Mouse (Mus musculus) embryonic facial prominence, embryonic 13.5 days (tissue): ENCODE measurements around the gene Eef1akmt2. TPM values are rescaled to one million over a fixed set of nuclear protein-coding genes. Genes with fewer than 3 reads are reported as not detected.

Experiments used
- ATAC-seq: fragments of 200-750 bp; cut with Nextera tagmentation; 2 replicates; pipeline ENCODE4 v1.8.0; 2017; ENCODE audit warnings: low read depth; ENCODE audit not compliant: insufficient number of reproducible peaks, insufficient read depth, low FRiP score, low TSS enrichment
- H3K27ac ChIP-seq: fragments of 300-500 bp; sonication (generic); 2 replicates; pipeline ENCODE4 v1.5.1; 2015; ENCODE audit warnings: moderate library complexity, mild to moderate bottlenecking, inconsistent platforms
- H3K27me3 ChIP-seq: fragments of 300-500 bp; sonication (generic); 2 replicates; pipeline ENCODE4 v1.6.1; 2015; ENCODE audit warnings: mild to moderate bottlenecking, inconsistent platforms
- H3K36me3 ChIP-seq: fragments of 300-500 bp; sonication (generic); 2 replicates; pipeline ENCODE4 v1.6.1; 2015; ENCODE audit warnings: mild to moderate bottlenecking, inconsistent platforms
- H3K4me1 ChIP-seq: fragments of 300-500 bp; sonication (generic); 2 replicates; pipeline ENCODE4 v1.6.1; 2015; ENCODE audit warnings: inconsistent platforms
- H3K4me2 ChIP-seq: fragments of 300-500 bp; sonication (generic); 2 replicates; pipeline ENCODE4 v1.6.1; 2015; ENCODE audit warnings: moderate library complexity, mild to moderate bottlenecking, inconsistent platforms
- H3K4me3 ChIP-seq: fragments of 300-500 bp; sonication (generic); 2 replicates; pipeline ENCODE4 v1.5.1; 2015; ENCODE audit warnings: mild to moderate bottlenecking, inconsistent platforms
- H3K9ac ChIP-seq: fragments of 300-500 bp; sonication (generic); 2 replicates; pipeline ENCODE4 v1.6.1; 2015; ENCODE audit warnings: mild to moderate bottlenecking, inconsistent platforms
- H3K9me3 ChIP-seq: fragments of 300-500 bp; sonication (generic); 2 replicates; pipeline ENCODE4 v1.6.1; 2016; ENCODE audit warnings: inconsistent platforms
- WGBS: fragments of 180-500 bp; shearing (Covaris S2); methylation state at CpG from one replicate; pipeline ENCODE4 v1.1.7; 2015; ENCODE audit warnings: mixed read lengths; 5-methylcytosine and 5-hydroxymethylcytosine counted together
- polyA plus RNA-seq: library from polyadenylated mRNA; unstranded; fragments of >200 nt; fragmentation: Nextera tagmentation; extraction: Ambion mirVana; gene quantifications from 2 replicates; pipeline ENCODE4 v1.2.1, GENCODE M21; 2015

Gene Eef1akmt2
- polyA plus RNA-seq, 1 experiment from 2014 or later = 80.1 TPM

DNA sequence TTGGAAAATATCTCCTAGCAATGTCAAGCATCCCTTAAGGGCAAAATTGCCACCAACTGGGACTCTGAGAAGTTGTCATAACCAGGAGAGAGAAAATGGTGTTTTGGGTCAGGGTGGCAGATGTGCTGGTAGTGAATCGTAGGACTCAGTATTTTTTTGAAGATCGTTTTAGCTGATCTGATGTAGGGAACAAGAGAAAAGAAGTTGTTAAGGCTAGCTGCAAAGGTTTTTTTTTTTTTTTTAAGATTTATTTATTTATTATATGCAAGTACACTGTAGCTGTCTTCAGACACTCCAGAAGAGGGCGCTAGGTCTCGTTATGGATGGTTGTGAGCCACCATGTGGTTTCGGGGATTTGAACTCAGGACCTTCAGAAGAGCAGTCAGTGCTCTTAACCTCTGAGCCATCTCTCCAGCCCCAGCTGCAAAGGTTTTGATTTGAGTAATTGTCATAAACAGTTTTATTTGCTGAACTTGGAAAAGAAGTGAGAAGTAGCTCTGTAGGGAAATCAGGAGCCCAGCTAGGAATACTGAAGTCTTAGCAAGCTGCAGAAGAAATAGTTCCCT is 5.7 kb upstream of the Eef1akmt2 start:
- Histone ChIP-seq H3K4me2 (no peak overlapping the region), H3K27ac (no peak overlapping the region), H3K4me3 (no peak overlapping the region), H3K9ac (no peak overlapping the region), H3K4me1 (peaks cover 13% of the 10 kb centered on the region), H3K9me3 (no peaks in the 10 kb centered on the region), H3K27me3 (no peaks in the 10 kb centered on the region), H3K36me3 (no peaks in the 10 kb centered on the region)
- 70% methylated on average over 5 of the region's 5 CpGs for WGBS
- no peak for ATAC-seq

DNA sequence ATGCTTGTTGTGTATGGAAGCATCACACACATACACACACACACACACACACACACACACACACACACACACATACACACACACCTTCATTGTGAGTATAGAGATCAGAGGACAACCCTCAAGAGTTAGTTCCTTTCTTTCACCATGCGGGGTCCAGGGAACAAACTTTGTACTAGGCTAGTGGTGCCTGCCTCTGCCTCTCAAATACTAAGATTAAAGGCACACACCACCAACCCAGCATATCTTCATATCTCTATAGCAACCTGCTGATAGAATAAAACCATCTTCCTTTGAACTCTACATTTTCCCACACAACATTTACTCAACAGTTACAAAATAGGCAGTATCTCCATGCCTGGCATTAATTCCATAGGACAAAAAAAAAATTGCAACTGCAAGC is 3.6 kb upstream of the Eef1akmt2 start:
- H3K36me3 ChIP-seq = no peaks in the 10 kb centered on the region
- no peak overlapping the region for H3K27ac ChIP-seq
- H3K4me3 ChIP-seq = no peak overlapping the region
- no peak overlapping the region for H3K4me2 ChIP-seq
- H3K9ac ChIP-seq = no peak overlapping the region
- ATAC-seq = no peak
- H3K9me3 ChIP-seq = no peaks in the 10 kb centered on the region
- H3K4me1 ChIP-seq = peaks cover 18% of the 10 kb centered on the region
- WGBS = 61% methylated on average over 1 of the region's 1 CpGs
- no peaks in the 10 kb centered on the region for H3K27me3 ChIP-seq

DNA sequence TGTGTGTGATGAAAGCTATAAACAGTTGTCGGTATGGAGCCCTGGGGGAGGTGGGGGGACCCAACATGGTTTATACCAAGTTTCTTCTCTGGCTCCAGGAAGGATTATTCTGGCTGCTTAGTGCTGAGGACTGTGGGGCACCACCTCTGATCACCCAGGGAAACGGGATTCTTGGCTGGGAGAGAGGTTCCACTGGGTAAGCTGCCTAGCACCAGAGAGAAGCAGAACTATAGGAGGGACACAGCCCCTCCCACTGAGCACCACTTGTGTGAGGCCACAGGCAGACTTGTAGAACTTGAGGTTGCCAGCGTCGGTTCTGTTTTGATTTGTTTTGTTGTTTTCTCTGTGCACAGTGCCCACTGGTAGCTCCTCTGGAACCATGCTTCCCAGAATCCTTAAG is 1.5 kb upstream of the Eef1akmt2 start:
- no peak for ATAC-seq

DNA sequence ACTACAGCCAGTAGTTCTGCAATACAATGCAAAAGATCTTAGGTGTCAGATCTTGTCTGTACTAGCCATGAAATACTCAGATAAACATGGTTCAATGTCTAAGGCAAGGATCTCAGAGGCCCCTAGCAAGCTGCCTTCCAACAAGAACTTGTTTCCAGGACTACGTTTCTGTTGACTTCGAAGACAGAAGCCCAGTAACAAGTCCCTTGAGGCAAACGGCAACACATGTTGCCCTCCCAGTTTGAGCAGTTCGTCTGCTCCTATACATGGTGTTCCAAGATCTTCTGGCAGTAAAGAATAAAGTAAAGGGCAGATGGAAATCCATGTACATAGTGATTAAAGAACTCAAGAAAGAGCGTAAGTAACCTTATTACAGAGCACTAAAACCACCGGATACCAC is 888 bp upstream of the Eef1akmt2 start:
- no peak overlapping the region for H3K4me2 ChIP-seq
- no peaks in the 10 kb centered on the region for H3K9me3 ChIP-seq
- no peak overlapping the region for H3K27ac ChIP-seq
- no peak for ATAC-seq
- H3K4me1 ChIP-seq = peaks cover 11% of the 10 kb centered on the region
- H3K27me3 ChIP-seq = no peaks in the 10 kb centered on the region
- WGBS = 66% methylated on average over 6 of the region's 6 CpGs
- H3K4me3 ChIP-seq = no peak overlapping the region
- H3K9ac ChIP-seq = no peak overlapping the region
- peaks cover 22% of the 10 kb centered on the region for H3K36me3 ChIP-seq

More for the DNA sequence above, 1.5 kb upstream of the Eef1akmt2 start:
- no peaks in the 10 kb centered on the region for H3K27me3 ChIP-seq
- peaks cover 11% of the 10 kb centered on the region for H3K4me1 ChIP-seq
- H3K9me3 ChIP-seq = no peaks in the 10 kb centered on the region
- H3K27ac ChIP-seq = no peak overlapping the region
- H3K4me3 ChIP-seq = no peak overlapping the region
- H3K36me3 ChIP-seq = peaks cover 16% of the 10 kb centered on the region
- H3K9ac ChIP-seq = no peak overlapping the region
- H3K4me2 ChIP-seq = no peak overlapping the region
- 54% methylated on average over 4 of the region's 4 CpGs for WGBS

DNA sequence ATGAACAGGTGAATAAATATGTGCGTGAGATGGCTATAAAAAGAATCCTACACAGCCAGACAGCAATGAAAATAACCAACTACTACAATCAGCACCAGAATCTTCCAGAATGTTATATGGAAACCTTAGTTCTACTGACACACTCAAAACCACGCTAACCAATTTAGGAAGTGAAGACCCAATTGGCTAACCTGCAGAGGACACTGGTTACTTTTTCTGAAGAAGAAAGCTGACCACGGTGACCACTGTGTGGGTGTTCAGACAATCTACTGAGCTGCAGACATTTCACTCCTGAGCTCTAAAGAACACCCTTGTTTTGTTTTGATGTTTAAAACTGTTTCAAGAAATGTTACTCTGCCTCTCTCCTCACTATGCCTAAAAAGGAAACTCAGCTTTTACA is 9.3 kb downstream of the Eef1akmt2 start:
- Histone ChIP-seq H3K4me2 (no peak overlapping the region), H3K9me3 (no peaks in the 10 kb centered on the region), H3K36me3 (peaks cover 57% of the 10 kb centered on the region), H3K4me3 (no peak overlapping the region), H3K4me1 (no peaks in the 10 kb centered on the region), H3K27ac (no peak overlapping the region), H3K27me3 (no peaks in the 10 kb centered on the region), H3K9ac (no peak overlapping the region)
- no peak for ATAC-seq
- WGBS = 95% methylated on average over 3 of the region's 3 CpGs

DNA sequence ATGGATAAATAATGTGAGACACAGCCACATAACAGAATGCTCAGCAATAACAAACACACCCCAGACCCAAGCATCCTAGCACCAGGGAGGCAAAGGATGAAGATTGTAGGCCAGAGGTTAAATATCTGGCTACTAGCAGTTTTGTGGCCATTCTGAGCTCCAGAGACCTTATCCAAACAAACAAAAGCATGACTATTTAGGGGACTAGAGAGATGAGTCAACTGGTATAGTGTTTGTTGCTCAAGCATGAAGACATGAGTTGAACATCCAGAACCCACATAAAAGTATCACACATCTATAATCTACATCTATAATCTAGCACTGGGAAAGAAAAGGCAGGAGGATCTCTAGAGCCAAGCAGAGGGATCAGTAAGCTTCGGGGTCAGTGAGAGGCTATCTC is 10.0 kb downstream of the Eef1akmt2 start:
- H3K27ac ChIP-seq = no peak overlapping the region
- no peaks in the 10 kb centered on the region for H3K9me3 ChIP-seq
- H3K36me3 ChIP-seq = peaks cover 53% of the 10 kb centered on the region
- no peak for ATAC-seq
- no peak overlapping the region for H3K4me2 ChIP-seq
- no peaks in the 10 kb centered on the region for H3K27me3 ChIP-seq
- 94% methylated on average over 1 of the region's 1 CpGs for WGBS
- H3K4me3 ChIP-seq = no peak overlapping the region
- H3K4me1 ChIP-seq = no peaks in the 10 kb centered on the region
- no peak overlapping the region for H3K9ac ChIP-seq

DNA sequence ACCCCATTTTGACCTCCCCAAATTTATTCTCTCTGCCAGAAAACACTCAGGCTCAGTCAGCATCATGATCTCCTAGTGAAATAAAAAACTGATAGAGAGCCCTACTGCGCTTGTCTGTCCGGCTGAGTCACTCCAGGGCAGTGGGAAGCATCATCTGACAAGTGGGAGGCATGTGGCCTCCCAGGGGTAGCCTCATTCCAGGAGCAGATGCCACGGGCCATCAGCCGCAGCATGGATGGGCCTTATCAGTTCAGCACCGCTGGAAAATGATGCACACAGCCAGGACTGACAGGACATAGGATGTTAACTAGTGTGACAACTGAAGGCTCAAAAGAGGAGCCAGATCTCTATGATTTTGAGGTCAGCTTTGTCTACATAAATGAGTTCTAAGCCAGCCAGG is 11.2 kb downstream of the Eef1akmt2 start:
- H3K36me3 ChIP-seq = peaks cover 51% of the 10 kb centered on the region
- 83% methylated on average over 5 of the region's 5 CpGs for WGBS
- H3K9ac ChIP-seq = no peak overlapping the region
- no peaks in the 10 kb centered on the region for H3K9me3 ChIP-seq
- ATAC-seq = no peak
- H3K4me1 ChIP-seq = no peaks in the 10 kb centered on the region
- no peak overlapping the region for H3K4me3 ChIP-seq
- H3K27ac ChIP-seq = no peak overlapping the region
- H3K4me2 ChIP-seq = no peak overlapping the region
- no peaks in the 10 kb centered on the region for H3K27me3 ChIP-seq

DNA sequence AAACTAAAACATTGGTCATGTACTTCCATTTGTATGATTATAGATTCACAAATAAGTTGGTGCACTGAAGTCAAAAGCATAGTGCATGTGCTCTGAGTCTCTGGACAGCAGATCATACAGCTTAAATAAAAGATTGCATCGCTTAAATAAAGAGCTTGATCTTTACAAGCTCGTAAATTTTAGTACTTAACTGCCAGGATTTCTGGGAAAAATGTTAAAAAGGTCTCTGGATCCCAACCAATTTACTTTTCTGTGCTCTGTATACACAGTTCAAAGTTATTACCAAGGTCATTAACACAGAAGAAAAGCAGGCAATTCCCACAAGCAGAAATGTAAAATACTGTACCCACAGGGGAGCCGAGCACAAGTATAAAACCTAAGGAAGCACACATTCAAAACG is 21.5 kb downstream of the Eef1akmt2 start:
- Histone ChIP-seq H3K4me2 (no peak overlapping the region), H3K9ac (no peak overlapping the region), H3K9me3 (no peaks in the 10 kb centered on the region), H3K36me3 (peaks cover 48% of the 10 kb centered on the region), H3K4me1 (no peaks in the 10 kb centered on the region), H3K4me3 (no peak overlapping the region), H3K27me3 (no peaks in the 10 kb centered on the region), H3K27ac (no peak overlapping the region)
- 88% methylated on average over 4 of the region's 4 CpGs for WGBS
- ATAC-seq = no peak

DNA sequence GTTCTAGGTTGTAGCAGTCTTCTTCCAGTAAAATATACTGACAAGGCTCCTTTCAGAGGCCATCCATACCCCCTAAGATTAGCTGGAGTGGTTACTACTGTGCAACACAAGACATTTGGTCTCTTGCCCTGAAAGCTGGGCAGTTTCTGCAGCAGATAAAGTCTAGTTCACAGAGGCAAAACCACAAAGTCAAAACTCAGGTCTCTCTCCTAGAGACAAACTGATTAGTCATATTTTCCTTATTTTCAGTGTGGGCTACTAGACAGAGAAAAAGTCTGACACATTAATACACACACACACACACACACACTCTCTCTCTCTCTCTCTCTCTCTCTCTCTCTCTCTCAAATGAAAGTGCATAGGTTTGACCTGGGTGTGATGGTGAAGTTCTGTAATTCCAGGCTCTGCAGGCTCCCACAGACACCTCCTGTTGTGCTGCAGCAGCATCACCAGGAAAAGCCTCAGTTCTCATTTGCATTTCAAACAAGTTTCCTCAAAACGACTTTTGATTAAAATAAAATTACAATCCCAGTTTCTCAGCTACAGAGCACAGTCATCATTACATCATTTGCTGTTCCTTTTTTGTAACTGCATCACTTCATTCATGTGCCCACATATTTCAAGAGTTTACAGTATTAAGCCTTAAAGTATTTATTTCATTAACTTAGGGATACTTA is 28.0 kb downstream of the Eef1akmt2 start:
- Histone ChIP-seq H3K27ac (no peak overlapping the region), H3K9ac (no peak overlapping the region), H3K4me1 (no peaks in the 10 kb centered on the region), H3K4me3 (no peak overlapping the region), H3K27me3 (no peaks in the 10 kb centered on the region), H3K36me3 (peaks cover 27% of the 10 kb centered on the region), H3K4me2 (no peak overlapping the region), H3K9me3 (no peaks in the 10 kb centered on the region)
- no peak for ATAC-seq
- WGBS = 33% methylated on average over 1 of the region's 1 CpGs

DNA sequence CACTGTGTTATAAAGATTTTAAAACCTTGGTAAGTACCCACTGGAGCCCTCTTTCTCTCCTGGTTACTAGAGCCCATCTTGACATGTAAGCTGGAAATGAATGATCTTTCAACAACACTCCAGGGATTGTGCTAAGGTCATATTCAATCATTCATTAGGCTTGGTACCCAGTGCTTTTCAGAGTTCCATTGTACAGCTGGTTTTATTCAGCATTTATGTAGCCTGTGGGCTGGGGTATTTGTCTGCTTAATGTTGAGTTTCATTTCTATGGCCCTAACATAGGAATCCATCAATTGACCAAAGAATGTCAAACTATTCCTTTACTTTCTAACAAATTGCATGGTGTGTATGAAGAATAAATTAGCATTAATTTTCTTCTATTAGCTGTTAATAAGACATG is 28.6 kb downstream of the Eef1akmt2 start:
- ATAC-seq = no peak
- Histone ChIP-seq H3K4me1 (no peaks in the 10 kb centered on the region), H3K4me2 (no peak overlapping the region), H3K9me3 (no peaks in the 10 kb centered on the region), H3K27me3 (no peaks in the 10 kb centered on the region), H3K9ac (no peak overlapping the region), H3K36me3 (peaks cover 25% of the 10 kb centered on the region), H3K27ac (no peak overlapping the region), H3K4me3 (no peak overlapping the region)

DNA sequence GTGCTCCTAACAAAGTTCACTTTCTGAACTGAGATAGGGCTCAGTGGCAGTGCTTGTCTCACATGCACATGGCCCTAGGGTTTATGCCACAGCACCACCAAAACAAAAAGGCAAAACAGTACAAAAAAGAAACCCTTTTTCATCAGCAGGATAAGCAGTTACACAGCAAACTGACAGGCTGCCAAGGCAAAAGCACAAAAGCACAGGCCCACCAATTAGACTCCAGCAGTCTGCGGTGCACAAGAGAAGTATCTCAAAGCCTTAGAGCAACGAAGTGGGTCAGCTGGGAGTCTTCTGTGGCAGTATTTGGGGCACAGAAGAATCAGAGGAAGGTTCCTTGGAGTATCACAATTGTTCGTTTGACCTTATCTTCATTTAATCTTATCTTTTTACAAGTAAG is 31.8 kb downstream of the Eef1akmt2 start:
- Histone ChIP-seq H3K9ac (no peak overlapping the region), H3K27ac (no peak overlapping the region), H3K4me2 (no peak overlapping the region), H3K9me3 (no peaks in the 10 kb centered on the region), H3K4me3 (no peak overlapping the region), H3K4me1 (no peaks in the 10 kb centered on the region), H3K36me3 (peaks cover 10% of the 10 kb centered on the region), H3K27me3 (no peaks in the 10 kb centered on the region)
- 83% methylated on average over 3 of the region's 3 CpGs for WGBS
- no peak for ATAC-seq

DNA sequence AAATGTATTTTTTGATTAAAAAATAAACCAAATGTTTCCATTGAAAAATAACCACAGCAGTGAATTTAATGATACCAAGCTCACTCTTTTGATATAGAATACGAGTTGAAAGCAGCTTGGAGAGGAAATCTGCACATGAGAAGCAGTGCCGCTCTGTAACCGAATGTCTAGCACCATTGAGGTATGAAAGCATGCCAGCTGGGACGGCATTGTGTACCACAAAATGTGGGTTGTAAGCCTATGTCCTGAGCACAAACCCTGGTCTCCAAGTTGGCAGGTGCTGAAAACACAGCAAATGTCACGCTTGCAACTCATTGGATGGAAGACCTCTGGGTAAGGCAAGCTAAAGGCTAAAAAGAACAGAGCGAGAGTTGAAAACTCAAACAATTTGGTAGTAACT is 35.4 kb downstream of the Eef1akmt2 start:
- H3K4me2 ChIP-seq = no peak overlapping the region

More for the DNA sequence above, 35.4 kb downstream of the Eef1akmt2 start:
- no peak overlapping the region for H3K27ac ChIP-seq
- no peak for ATAC-seq
- H3K9ac ChIP-seq = no peak overlapping the region
- WGBS = 88% methylated on average over 6 of the region's 6 CpGs
- H3K27me3 ChIP-seq = no peaks in the 10 kb centered on the region
- H3K4me3 ChIP-seq = no peak overlapping the region
- H3K9me3 ChIP-seq = no peaks in the 10 kb centered on the region
- no peaks in the 10 kb centered on the region for H3K36me3 ChIP-seq
- H3K4me1 ChIP-seq = peaks cover 19% of the 10 kb centered on the region
